Comparison of ENCODE assay signal across 16 mouse cellular contexts in genomic region chr2:166741445-166741844, GRCm38 (mm10).
"Had no signal": no experiment of that assay in that cellular context is flagged by ENCODE, and none has a peak within 500 bp of the region (broad histone marks: within the 10 kb centered on the region; RNA-seq: fewer than 3 reads in every experiment).

No protein-coding gene starts in this region.

- H3K9ac ChIP-seq: neural tube, embryonic 13.5 days; neural tube, embryonic 15.5 days; stomach, embryonic 15.5 days had no signal

- H3K36me3 ChIP-seq: neural tube, embryonic 13.5 days; neural tube, embryonic 15.5 days; stomach, embryonic 15.5 days had no signal

- H3K27ac ChIP-seq: neural tube, embryonic 13.5 days; neural tube, embryonic 15.5 days; stomach, embryonic 15.5 days; stomach, postnatal 0 days had no signal

- H3K4me1 ChIP-seq: neural tube, embryonic 15.5 days; stomach, embryonic 15.5 days had no signal

- DNase-seq: retina, postnatal 1 day; right cerebral cortex, adult 18-20 months; right cerebral cortex, postnatal 14 days; right cerebral cortex, postnatal 25 days; right cerebral cortex, postnatal 4 days; spleen, adult 18-20 months; thymus, adult 18-20 months; thymus, adult 2 months; thymus, postnatal 14 days; thymus, postnatal 25 days; thymus, postnatal 36 days; thymus, postnatal 4 days had no signal

- H3K9me3 ChIP-seq: neural tube, embryonic 13.5 days; neural tube, embryonic 15.5 days; stomach, embryonic 15.5 days had no signal

- H3K4me3 ChIP-seq: neural tube, embryonic 13.5 days; neural tube, embryonic 15.5 days; stomach, embryonic 15.5 days had no signal

- H3K27me3 ChIP-seq: neural tube, embryonic 13.5 days; neural tube, embryonic 15.5 days; stomach, embryonic 15.5 days had no signal

- H3K4me2 ChIP-seq: neural tube, embryonic 13.5 days; neural tube, embryonic 15.5 days; stomach, embryonic 15.5 days had no signal
